Mouse (Mus musculus): ENCODE measurements around the gene Acer1. TPM values are rescaled to one million over a fixed set of nuclear protein-coding genes. Genes with fewer than 3 reads are reported as not detected.
"Not testable (repeated sequence)": the region's sequence is repeated elsewhere in the genome, so short reads cannot be mapped to it uniquely, and the experiment has no call there.

Gene Acer1
- polyA plus RNA-seq, 1 experiment from 2014 or later = not detected

DNA sequence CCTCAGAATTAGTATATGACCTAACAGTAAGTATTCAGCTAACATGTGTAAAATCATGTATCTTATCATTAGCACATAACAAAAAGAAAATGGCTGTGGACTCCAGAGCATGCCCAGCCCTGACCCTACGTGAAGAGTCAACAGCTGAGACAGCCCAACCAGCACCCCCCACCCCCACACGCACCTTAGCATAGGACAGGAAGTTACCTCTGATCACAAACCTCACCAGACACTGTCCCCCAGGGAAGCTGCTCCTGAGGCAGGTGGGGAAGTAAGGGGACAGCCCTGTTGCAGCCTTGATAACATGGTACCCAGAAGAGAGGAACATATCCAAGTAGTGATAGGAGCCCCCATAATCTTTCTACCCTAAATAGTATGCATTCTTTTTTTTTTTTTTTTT lies 55.9 kb downstream of the Acer1 start:
- Histone ChIP-seq H3K36me3 (ENCODE audit: control insufficient read depth, insufficient read depth, low read length) (peaks cover 5% of the 10 kb centered on the region; the same call in 1 of the 2 replicates), H3K4me1 (replicated peaks; ENCODE audit: control insufficient read depth, insufficient read depth, low read length) (no peaks in the 10 kb centered on the region), H3K27ac (ENCODE audit: low read depth, low read length) (no peak overlapping the region), H3K4me2 (replicated peaks; ENCODE audit: low read depth, low read length) (no peak overlapping the region), H3K9me3 (ENCODE audit: control insufficient read depth, low read length) (no peaks in the 10 kb centered on the region), H3K9ac (ENCODE audit: low read depth, low read length) (no peak overlapping the region), H3K4me3 (ENCODE audit: low read depth, low read length) (no peak overlapping the region), H3K27me3 (ENCODE audit: control insufficient read depth, insufficient read depth, low read length) (no peaks in the 10 kb centered on the region)
- ATAC-seq (ENCODE audit: low FRiP score) (no peak), DNase-seq (ENCODE audit: low spot score) (no peak)
- WGBS = 97% methylated on average over 2 of the region's 2 CpGs

DNA sequence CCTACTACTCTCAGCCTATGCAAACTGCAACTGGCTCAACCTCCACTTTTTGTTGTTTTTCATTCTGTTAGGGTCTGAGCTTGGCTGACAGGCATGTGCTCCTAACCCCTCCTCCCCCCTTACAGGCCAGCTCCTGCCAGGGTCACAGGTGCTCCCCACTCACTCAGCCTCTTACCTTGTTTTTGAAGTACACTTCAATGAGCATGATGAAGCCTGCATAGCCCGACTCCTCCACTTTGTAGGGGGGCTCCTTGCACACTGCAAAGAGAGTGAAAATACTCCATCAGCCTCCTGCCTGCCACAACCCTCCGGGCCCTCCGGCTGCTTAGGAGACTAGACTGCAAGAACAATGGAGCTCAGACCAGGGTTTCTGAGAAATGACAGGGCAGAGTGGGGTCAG lies 62.2 kb downstream of the Acer1 start:
- DNase-seq (ENCODE audit: low spot score) (no peak), ATAC-seq (ENCODE audit: low FRiP score) (no peak)
- Histone ChIP-seq H3K4me1 (replicated peaks; ENCODE audit: control insufficient read depth, insufficient read depth, low read length) (no peaks in the 10 kb centered on the region), H3K4me3 (ENCODE audit: low read depth, low read length) (no peak overlapping the region), H3K9me3 (ENCODE audit: control insufficient read depth, low read length) (no peaks in the 10 kb centered on the region), H3K27ac (ENCODE audit: low read depth, low read length) (no peak overlapping the region), H3K27me3 (ENCODE audit: control insufficient read depth, insufficient read depth, low read length) (no peaks in the 10 kb centered on the region), H3K36me3 (ENCODE audit: control insufficient read depth, insufficient read depth, low read length) (no peaks in the 10 kb centered on the region; the same call in 1 of the 2 replicates), H3K4me2 (replicated peaks; ENCODE audit: low read depth, low read length) (no peak overlapping the region), H3K9ac (ENCODE audit: low read depth, low read length) (no peak overlapping the region)
- 97% methylated on average over 3 of the region's 3 CpGs for WGBS

- H3K4me3 ChIP-seq (ENCODE audit: low read depth, low read length) = no peak overlapping the region
- H3K36me3 ChIP-seq (ENCODE audit: control insufficient read depth, insufficient read depth, low read length) = peaks cover 4% of the 10 kb centered on the region
- H3K27me3 ChIP-seq (ENCODE audit: control insufficient read depth, insufficient read depth, low read length) = no peaks in the 10 kb centered on the region
- no peak for ATAC-seq (ENCODE audit: low FRiP score)
- H3K9ac ChIP-seq (ENCODE audit: low read depth, low read length) = no peak overlapping the region
- no peaks in the 10 kb centered on the region for H3K9me3 ChIP-seq (ENCODE audit: control insufficient read depth, low read length)
- no peak for DNase-seq (ENCODE audit: low spot score)
- H3K4me2 ChIP-seq (replicated peaks; ENCODE audit: low read depth, low read length) = no peak overlapping the region
- H3K27ac ChIP-seq (ENCODE audit: low read depth, low read length) = no peak overlapping the region
- WGBS = 96% methylated on average over 2 of the region's 2 CpGs
- no peaks in the 10 kb centered on the region for H3K4me1 ChIP-seq (replicated peaks; ENCODE audit: control insufficient read depth, insufficient read depth, low read length)
Observed at GRCm38 (mm10) chr17:56917166-56917565, 64.8 kb downstream of the Acer1 start.

DNA sequence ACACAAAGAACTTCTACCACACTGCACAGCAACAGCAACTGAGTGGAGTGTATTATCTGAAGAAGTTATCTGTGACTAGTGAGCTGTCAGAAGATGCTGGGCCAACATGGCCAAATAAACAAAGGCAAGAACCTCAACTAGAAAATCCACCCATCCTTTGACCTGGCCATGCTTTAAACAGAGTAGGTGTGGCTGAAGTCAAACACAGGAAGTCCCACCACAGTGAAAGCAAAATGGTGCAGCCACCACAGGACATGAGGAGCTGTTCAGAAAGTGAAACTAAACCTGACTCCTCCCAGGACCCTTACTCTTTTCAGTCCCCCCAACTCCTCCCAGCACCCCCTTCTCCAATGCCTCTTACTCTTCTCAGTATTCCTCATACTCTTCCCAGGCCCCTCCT lies 68.5 kb downstream of the Acer1 start:
- Histone ChIP-seq H3K27me3 (ENCODE audit: control insufficient read depth, insufficient read depth, low read length) (no peaks in the 10 kb centered on the region), H3K27ac (ENCODE audit: low read depth, low read length) (no peak overlapping the region), H3K4me2 (replicated peaks; ENCODE audit: low read depth, low read length) (no peak overlapping the region), H3K36me3 (ENCODE audit: control insufficient read depth, insufficient read depth, low read length) (peaks cover 10% of the 10 kb centered on the region; the same call in 1 of the 2 replicates), H3K9me3 (ENCODE audit: control insufficient read depth, low read length) (no peaks in the 10 kb centered on the region), H3K4me1 (replicated peaks; ENCODE audit: control insufficient read depth, insufficient read depth, low read length) (no peaks in the 10 kb centered on the region), H3K9ac (ENCODE audit: low read depth, low read length) (no peak overlapping the region), H3K4me3 (ENCODE audit: low read depth, low read length) (no peak overlapping the region)
- ATAC-seq (ENCODE audit: low FRiP score) (no peak), DNase-seq (ENCODE audit: low spot score) (no peak)

DNA sequence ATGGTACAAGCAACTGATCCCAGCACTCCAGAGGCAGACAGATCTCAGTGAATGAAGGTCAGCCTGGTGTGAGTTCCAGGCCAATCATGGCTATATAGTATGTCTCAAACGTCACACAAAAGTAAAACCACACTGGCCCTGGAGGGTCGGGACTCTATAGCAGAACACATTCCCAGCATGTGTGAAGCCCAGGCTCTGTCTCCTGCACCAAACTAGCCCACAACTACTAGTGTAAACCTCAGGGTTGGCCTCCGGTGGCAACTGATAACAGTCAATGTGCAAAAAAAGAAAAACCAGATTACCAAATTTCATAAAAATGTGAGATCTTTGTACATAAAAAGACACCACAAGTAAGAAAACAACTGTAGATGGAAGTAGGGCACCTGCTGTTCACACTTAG lies 68.9 kb downstream of the Acer1 start:
- ATAC-seq (ENCODE audit: low FRiP score) (no peak), DNase-seq (ENCODE audit: low spot score) (no peak)
- WGBS = 90% methylated on average over 3 of the region's 3 CpGs
- H3K4me2 ChIP-seq (replicated peaks; ENCODE audit: low read depth, low read length) = no peak overlapping the region
- H3K9ac ChIP-seq (ENCODE audit: low read depth, low read length) = no peak overlapping the region
- no peak overlapping the region for H3K4me3 ChIP-seq (ENCODE audit: low read depth, low read length)
- H3K27ac ChIP-seq (ENCODE audit: low read depth, low read length) = no peak overlapping the region
- H3K36me3 ChIP-seq (ENCODE audit: control insufficient read depth, insufficient read depth, low read length) = peaks cover 10% of the 10 kb centered on the region; the same call in 1 of the 2 replicates
- no peaks in the 10 kb centered on the region for H3K9me3 ChIP-seq (ENCODE audit: control insufficient read depth, low read length)
- H3K27me3 ChIP-seq (ENCODE audit: control insufficient read depth, insufficient read depth, low read length) = no peaks in the 10 kb centered on the region
- H3K4me1 ChIP-seq (replicated peaks; ENCODE audit: control insufficient read depth, insufficient read depth, low read length) = no peaks in the 10 kb centered on the region

GRCm38 (mm10) chr17:56909764-56910163 lies 72.2 kb downstream of the Acer1 start:
- not testable (repeated sequence) for H3K4me1 ChIP-seq (replicated peaks; ENCODE audit: control insufficient read depth, insufficient read depth, low read length); DNase-seq (ENCODE audit: low spot score); ATAC-seq (ENCODE audit: low FRiP score); H3K9ac ChIP-seq (ENCODE audit: low read depth, low read length); H3K4me3 ChIP-seq (ENCODE audit: low read depth, low read length); H3K4me2 ChIP-seq (replicated peaks; ENCODE audit: low read depth, low read length); H3K27ac ChIP-seq (ENCODE audit: low read depth, low read length); H3K9me3 ChIP-seq (ENCODE audit: control insufficient read depth, low read length); H3K27me3 ChIP-seq (ENCODE audit: control insufficient read depth, insufficient read depth, low read length)
- 92% methylated on average over 2 of the region's 2 CpGs for WGBS
- H3K36me3 ChIP-seq (ENCODE audit: control insufficient read depth, insufficient read depth, low read length) = peaks cover 15% of the 10 kb centered on the region

GRCm38 (mm10) chr17:56907887-56908286 lies 74.0 kb downstream of the Acer1 start:
- 89% methylated on average over 9 of the region's 9 CpGs for WGBS
- H3K36me3 ChIP-seq (ENCODE audit: control insufficient read depth, insufficient read depth, low read length) = peaks cover 15% of the 10 kb centered on the region
- ATAC-seq (ENCODE audit: low FRiP score) (no peak), DNase-seq (ENCODE audit: low spot score) (no peak)
- H3K27ac ChIP-seq (ENCODE audit: low read depth, low read length) = no peak overlapping the region
- H3K9me3 ChIP-seq (ENCODE audit: control insufficient read depth, low read length) = no peaks in the 10 kb centered on the region
- H3K27me3 ChIP-seq (ENCODE audit: control insufficient read depth, insufficient read depth, low read length) = no peaks in the 10 kb centered on the region
- no peak overlapping the region for H3K4me3 ChIP-seq (ENCODE audit: low read depth, low read length)
- no peak overlapping the region for H3K4me2 ChIP-seq (replicated peaks; ENCODE audit: low read depth, low read length)
- no peaks in the 10 kb centered on the region for H3K4me1 ChIP-seq (replicated peaks; ENCODE audit: control insufficient read depth, insufficient read depth, low read length)
- no peak overlapping the region for H3K9ac ChIP-seq (ENCODE audit: low read depth, low read length)

- Histone ChIP-seq H3K36me3 (ENCODE audit: control insufficient read depth, insufficient read depth, low read length) (peaks cover 14% of the 10 kb centered on the region), H3K9me3 (ENCODE audit: control insufficient read depth, low read length) (no peaks in the 10 kb centered on the region), H3K27me3 (ENCODE audit: control insufficient read depth, insufficient read depth, low read length) (no peaks in the 10 kb centered on the region), H3K4me2 (replicated peaks; ENCODE audit: low read depth, low read length) (no peak overlapping the region), H3K9ac (ENCODE audit: low read depth, low read length) (no peak overlapping the region), H3K27ac (ENCODE audit: low read depth, low read length) (no peak overlapping the region), H3K4me1 (replicated peaks; ENCODE audit: control insufficient read depth, insufficient read depth, low read length) (no peaks in the 10 kb centered on the region), H3K4me3 (ENCODE audit: low read depth, low read length) (no peak overlapping the region)
- ATAC-seq (ENCODE audit: low FRiP score) (no peak), DNase-seq (ENCODE audit: low spot score) (no peak)
- whole genome bisulfite sequencing = 90% methylated on average over 5 of the region's 5 CpGs
Observed at GRCm38 (mm10) chr17:56907096-56907495, 74.8 kb downstream of the Acer1 start.

- no peak overlapping the region for H3K9ac ChIP-seq (ENCODE audit: low read depth, low read length)
- no peak overlapping the region for H3K4me3 ChIP-seq (ENCODE audit: low read depth, low read length)
- H3K4me1 ChIP-seq (replicated peaks; ENCODE audit: control insufficient read depth, insufficient read depth, low read length) = no peaks in the 10 kb centered on the region
- ATAC-seq (ENCODE audit: low FRiP score) = no peak
- H3K36me3 ChIP-seq (ENCODE audit: control insufficient read depth, insufficient read depth, low read length) = peaks cover 16% of the 10 kb centered on the region
- no peaks in the 10 kb centered on the region for H3K9me3 ChIP-seq (ENCODE audit: control insufficient read depth, low read length)
- H3K27me3 ChIP-seq (ENCODE audit: control insufficient read depth, insufficient read depth, low read length) = no peaks in the 10 kb centered on the region
- no peak overlapping the region for H3K27ac ChIP-seq (ENCODE audit: low read depth, low read length)
- no peak overlapping the region for H3K4me2 ChIP-seq (replicated peaks; ENCODE audit: low read depth, low read length)
- no peak for DNase-seq (ENCODE audit: low spot score)
- WGBS = 89% methylated on average over 3 of the region's 3 CpGs
Observed at GRCm38 (mm10) chr17:56906166-56906565, 75.8 kb downstream of the Acer1 start.

All from hindbrain, embryonic 11.5 days (tissue).